Mouse (Mus musculus): ENCODE measurements around the gene Slit2. TPM values are rescaled to one million over a fixed set of nuclear protein-coding genes. Genes with fewer than 3 reads are reported as not detected.

The Slit2 gene
- polyA plus RNA-seq, 1 experiment from 2014 or later, result 38.9 TPM

DNA sequence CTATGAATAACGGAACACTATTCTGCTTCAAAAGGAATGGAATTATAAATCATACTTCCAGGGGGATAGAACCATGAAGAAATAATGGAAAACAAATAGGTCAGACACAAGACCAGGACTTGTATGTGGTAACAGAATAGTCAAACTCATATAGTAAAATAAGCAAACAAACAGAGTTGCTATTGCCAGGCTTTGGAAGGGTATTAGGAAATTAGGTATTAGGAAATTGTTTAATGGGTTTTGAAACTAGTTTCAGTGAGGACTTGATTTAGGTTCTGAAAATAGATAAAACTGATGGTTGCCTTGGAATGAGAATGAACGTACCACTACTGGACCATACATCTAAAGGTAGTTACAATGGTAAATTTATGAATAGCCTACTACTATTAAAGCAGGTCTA, 346.8 kb downstream of the Slit2 start:
- H3K27me3 ChIP-seq (ENCODE audit: control insufficient read depth, insufficient read depth, low read length), result peaks cover 41% of the 10 kb centered on the region
- no peak for ATAC-seq (ENCODE audit: low FRiP score)
- no peaks in the 10 kb centered on the region for H3K9me3 ChIP-seq (ENCODE audit: control insufficient read depth, low read length)
- H3K9ac ChIP-seq (ENCODE audit: low read length), result no peak overlapping the region
- DNase-seq (ENCODE audit: low spot score, missing footprints), result no peak
- H3K4me3 ChIP-seq (ENCODE audit: low read depth, low read length), result no peak overlapping the region
- H3K4me2 ChIP-seq, result no peak overlapping the region
- peaks cover 5% of the 10 kb centered on the region for H3K4me1 ChIP-seq (ENCODE audit: control insufficient read depth, insufficient read depth, low read length)
- WGBS, result 97% methylated on average over 2 of the region's 2 CpGs
- no peaks in the 10 kb centered on the region for H3K36me3 ChIP-seq (ENCODE audit: control insufficient read depth, insufficient read depth, low read length)
- H3K27ac ChIP-seq (ENCODE audit: low read depth, low read length), result no peak overlapping the region

DNA sequence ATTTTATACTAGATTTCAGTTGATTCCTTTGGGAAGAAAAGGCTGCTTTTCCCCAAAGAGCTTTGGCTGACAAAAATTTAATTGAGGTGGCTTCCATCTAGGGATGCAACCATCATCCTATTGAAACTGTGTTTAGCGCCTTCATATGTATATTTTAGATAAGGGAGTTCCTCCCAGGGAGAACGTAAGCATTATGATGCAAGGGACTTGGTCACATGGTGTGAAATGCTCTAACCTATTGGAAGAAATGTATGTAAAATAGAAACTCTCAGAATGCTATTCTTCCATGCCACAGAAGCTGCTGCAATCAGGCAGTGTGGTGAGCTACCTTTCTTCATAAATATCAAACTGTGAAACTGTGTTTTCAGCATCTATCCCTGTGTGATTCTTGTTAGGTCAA, 347.9 kb downstream of the Slit2 start:
- H3K4me3 ChIP-seq (ENCODE audit: low read depth, low read length), result no peak overlapping the region
- H3K36me3 ChIP-seq (ENCODE audit: control insufficient read depth, insufficient read depth, low read length), result no peaks in the 10 kb centered on the region
- H3K9ac ChIP-seq (ENCODE audit: low read length), result no peak overlapping the region
- ATAC-seq (ENCODE audit: low FRiP score) (no peak), DNase-seq (ENCODE audit: low spot score, missing footprints) (peak; percentile 66)
- no peak overlapping the region for H3K27ac ChIP-seq (ENCODE audit: low read depth, low read length)
- no peaks in the 10 kb centered on the region for H3K9me3 ChIP-seq (ENCODE audit: control insufficient read depth, low read length)
- no peak overlapping the region for H3K4me2 ChIP-seq
- H3K27me3 ChIP-seq (ENCODE audit: control insufficient read depth, insufficient read depth, low read length), result peaks cover 49% of the 10 kb centered on the region
- WGBS, result 88% methylated on average over 2 of the region's 2 CpGs
- peaks cover 5% of the 10 kb centered on the region for H3K4me1 ChIP-seq (ENCODE audit: control insufficient read depth, insufficient read depth, low read length)

DNA sequence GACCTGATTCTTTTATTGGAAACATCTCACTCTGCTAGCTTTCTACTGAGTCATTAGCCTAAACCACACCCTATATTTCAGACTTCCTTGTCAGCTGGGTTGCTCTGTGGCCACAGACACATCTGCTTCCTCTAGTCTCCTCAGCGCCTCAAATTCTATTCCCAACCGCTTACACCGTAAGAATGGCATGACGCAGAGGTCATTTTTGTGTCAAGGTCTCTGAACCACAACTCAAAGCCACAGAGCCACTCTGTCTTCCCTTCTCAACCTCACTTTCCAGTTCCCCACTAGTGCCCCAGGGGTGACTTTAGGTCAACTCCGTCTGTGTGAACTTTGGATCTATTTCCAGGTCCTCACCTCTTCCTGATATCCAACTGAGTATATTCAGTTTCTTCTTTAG, 348.5 kb downstream of the Slit2 start:
- 75% methylated on average over 5 of the region's 5 CpGs for WGBS
- H3K4me3 ChIP-seq (ENCODE audit: low read depth, low read length), result no peak overlapping the region
- H3K9ac ChIP-seq (ENCODE audit: low read length), result no peak overlapping the region
- H3K27ac ChIP-seq (ENCODE audit: low read depth, low read length), result no peak overlapping the region
- no peaks in the 10 kb centered on the region for H3K9me3 ChIP-seq (ENCODE audit: control insufficient read depth, low read length)
- H3K36me3 ChIP-seq (ENCODE audit: control insufficient read depth, insufficient read depth, low read length), result no peaks in the 10 kb centered on the region
- DNase-seq (ENCODE audit: low spot score, missing footprints), result peak; percentile 54
- H3K27me3 ChIP-seq (ENCODE audit: control insufficient read depth, insufficient read depth, low read length), result peaks cover 56% of the 10 kb centered on the region
- H3K4me1 ChIP-seq (ENCODE audit: control insufficient read depth, insufficient read depth, low read length), result peaks cover 5% of the 10 kb centered on the region
- no peak for ATAC-seq (ENCODE audit: low FRiP score)
- no peak overlapping the region for H3K4me2 ChIP-seq

DNA sequence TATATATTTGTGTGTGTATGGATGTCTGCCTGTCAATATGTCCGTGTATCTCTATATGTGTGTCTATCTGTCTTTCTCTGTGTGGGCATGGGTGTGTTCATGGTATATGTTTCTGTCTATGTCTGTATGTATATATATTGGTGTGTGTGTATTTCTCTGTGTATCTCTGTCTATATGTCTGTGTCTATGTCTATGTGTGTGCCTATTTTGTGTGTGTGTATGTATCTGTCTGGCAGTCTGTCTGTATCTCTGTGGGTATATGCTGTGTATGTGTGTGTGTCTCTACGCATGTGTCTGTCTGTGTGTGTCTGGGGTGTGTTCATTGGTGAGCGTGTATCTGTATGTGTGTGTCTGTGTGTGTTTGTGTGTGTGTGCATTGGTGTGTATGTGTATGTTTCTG, 350.5 kb downstream of the Slit2 start:
- Histone ChIP-seq H3K9me3 (ENCODE audit: control insufficient read depth, low read length) (no peaks in the 10 kb centered on the region), H3K4me3 (ENCODE audit: low read depth, low read length) (no peak overlapping the region), H3K27me3 (ENCODE audit: control insufficient read depth, insufficient read depth, low read length) (peaks cover 53% of the 10 kb centered on the region), H3K27ac (ENCODE audit: low read depth, low read length) (no peak overlapping the region), H3K4me2 (no peak overlapping the region), H3K36me3 (ENCODE audit: control insufficient read depth, insufficient read depth, low read length) (no peaks in the 10 kb centered on the region), H3K4me1 (ENCODE audit: control insufficient read depth, insufficient read depth, low read length) (peaks cover 5% of the 10 kb centered on the region), H3K9ac (ENCODE audit: low read length) (no peak overlapping the region)
- ATAC-seq (ENCODE audit: low FRiP score), result peak; percentile 35; the same call in 1 of the 2 replicates
- DNase-seq (ENCODE audit: low spot score, missing footprints), result peak; percentile 76
- WGBS, result 90% methylated on average over 3 of the region's 3 CpGs

DNA sequence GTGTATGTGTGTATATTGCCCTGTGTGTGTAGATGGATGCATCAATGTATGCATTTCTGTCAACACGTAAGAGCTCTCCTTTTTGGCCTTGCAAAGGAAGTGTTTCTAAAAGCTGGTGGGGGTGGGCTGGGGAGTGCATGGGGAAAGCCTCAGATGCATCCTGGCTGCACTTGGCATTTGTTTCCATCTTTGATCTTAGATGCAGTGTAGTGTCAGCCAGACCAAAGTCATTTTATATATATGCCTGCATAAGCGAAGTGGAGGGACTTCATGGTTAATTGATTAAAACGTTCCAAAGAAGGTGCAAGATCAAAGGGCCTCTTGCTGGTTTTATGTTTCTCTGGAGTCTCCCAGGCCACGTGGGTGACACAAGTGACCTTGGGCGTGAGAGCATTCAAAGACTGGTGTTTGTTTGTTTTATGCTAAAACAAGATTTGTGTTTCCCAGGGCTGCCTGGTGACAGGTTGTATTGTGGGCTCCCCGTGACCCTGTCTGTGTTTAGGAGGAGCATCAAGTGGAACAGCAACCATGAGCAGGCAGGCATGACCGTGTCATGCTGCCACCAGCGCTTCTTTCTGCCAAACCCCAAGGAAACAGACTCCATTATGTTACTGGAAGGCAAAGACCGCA, 351.1 kb downstream of the Slit2 start:
- no peak overlapping the region for H3K27ac ChIP-seq (ENCODE audit: low read depth, low read length)
- no peaks in the 10 kb centered on the region for H3K9me3 ChIP-seq (ENCODE audit: control insufficient read depth, low read length)
- peaks cover 5% of the 10 kb centered on the region for H3K4me1 ChIP-seq (ENCODE audit: control insufficient read depth, insufficient read depth, low read length)
- H3K36me3 ChIP-seq (ENCODE audit: control insufficient read depth, insufficient read depth, low read length), result no peaks in the 10 kb centered on the region
- ATAC-seq (ENCODE audit: low FRiP score) (peak; percentile 90), DNase-seq (ENCODE audit: low spot score, missing footprints) (peak; percentile 88)
- 14% methylated on average over 9 of the region's 9 CpGs for WGBS
- no peak overlapping the region for H3K4me2 ChIP-seq
- no peak overlapping the region for H3K9ac ChIP-seq (ENCODE audit: low read length)
- no peak overlapping the region for H3K4me3 ChIP-seq (ENCODE audit: low read depth, low read length)
- peaks cover 58% of the 10 kb centered on the region for H3K27me3 ChIP-seq (ENCODE audit: control insufficient read depth, insufficient read depth, low read length)

DNA sequence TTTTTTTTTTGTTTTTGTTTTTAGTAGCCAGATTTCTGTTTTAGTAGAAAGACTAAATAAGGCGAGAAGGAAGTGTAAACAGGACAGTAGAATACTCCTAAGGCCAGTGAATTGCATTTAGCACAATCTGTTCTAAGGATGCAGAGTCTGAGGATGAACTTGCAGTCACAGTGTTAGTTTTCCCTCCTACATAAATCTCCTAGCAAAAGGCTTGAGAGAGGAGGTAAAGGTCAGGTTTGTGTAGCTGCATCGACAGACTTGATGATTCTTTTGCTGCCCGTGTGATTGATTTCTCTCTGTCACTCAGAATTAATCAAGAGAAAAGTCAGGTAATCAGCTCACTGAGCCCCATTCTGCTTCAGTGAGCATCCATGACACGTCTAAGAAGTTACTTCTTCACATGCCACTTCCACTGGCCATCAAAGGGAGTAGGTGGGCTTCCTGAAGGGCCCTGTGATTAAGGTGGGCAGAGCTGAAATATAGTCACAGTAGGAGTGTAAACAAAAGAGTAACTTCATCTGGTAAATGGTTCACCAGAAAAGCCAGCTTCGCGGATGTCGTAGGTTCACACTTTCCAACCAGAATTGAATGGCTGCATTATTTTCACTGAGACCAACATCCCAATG, 358.0 kb downstream of the Slit2 start:
- Histone ChIP-seq H3K27ac (ENCODE audit: low read depth, low read length) (no peak overlapping the region), H3K9me3 (ENCODE audit: control insufficient read depth, low read length) (no peaks in the 10 kb centered on the region), H3K9ac (ENCODE audit: low read length) (no peak overlapping the region), H3K4me1 (ENCODE audit: control insufficient read depth, insufficient read depth, low read length) (no peaks in the 10 kb centered on the region), H3K4me3 (ENCODE audit: low read depth, low read length) (no peak overlapping the region), H3K4me2 (no peak overlapping the region), H3K36me3 (ENCODE audit: control insufficient read depth, insufficient read depth, low read length) (no peaks in the 10 kb centered on the region), H3K27me3 (ENCODE audit: control insufficient read depth, insufficient read depth, low read length) (peaks cover 32% of the 10 kb centered on the region)
- peak; percentile 77 for DNase-seq (ENCODE audit: low spot score, missing footprints)
- WGBS, result 50% methylated on average over 7 of the region's 7 CpGs
- no peak for ATAC-seq (ENCODE audit: low FRiP score)

DNA sequence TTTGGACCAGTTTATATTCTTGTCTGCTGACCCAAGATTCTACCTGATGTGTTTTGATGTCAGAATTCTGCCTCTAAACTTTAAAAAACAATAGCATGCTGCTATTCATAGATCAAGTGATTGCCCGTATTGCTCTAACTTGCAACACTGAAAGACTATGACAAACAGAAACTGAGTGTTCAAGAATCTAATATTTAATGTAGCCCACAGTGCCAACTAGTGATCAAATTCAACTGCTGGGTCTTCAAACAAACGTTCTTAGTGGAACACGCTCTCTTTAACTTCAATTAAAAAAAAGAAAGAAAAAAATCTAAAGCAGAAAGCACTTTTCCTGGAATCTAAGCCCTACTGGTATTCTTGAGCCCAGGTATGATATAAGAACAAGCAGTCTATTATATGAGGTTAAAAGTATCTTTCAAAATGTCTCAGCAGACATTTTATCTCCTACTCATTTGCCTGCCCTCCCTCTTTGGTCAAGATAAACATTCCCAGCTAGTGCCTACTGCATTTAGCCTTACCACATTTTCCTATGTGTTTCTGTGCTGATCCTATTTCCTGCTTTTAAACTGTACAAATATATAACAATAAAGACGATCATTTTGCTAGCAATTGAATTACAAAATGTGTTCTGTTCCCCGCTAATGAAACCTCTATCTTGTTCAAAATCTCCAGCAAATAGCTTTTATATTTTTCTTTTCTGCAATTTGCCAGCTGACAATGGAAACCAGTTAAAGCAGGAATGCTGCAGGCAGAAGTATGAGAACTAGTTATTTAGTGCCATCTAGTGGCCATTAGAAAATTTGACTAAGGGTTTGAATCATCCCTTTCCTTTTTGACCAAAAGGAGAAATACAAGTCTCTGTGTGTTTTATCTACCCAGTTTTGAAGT, 362.4 kb downstream of the Slit2 start:
- Histone ChIP-seq H3K9me3 (ENCODE audit: control insufficient read depth, low read length) (no peaks in the 10 kb centered on the region), H3K36me3 (ENCODE audit: control insufficient read depth, insufficient read depth, low read length) (no peaks in the 10 kb centered on the region), H3K9ac (ENCODE audit: low read length) (no peak overlapping the region), H3K27me3 (ENCODE audit: control insufficient read depth, insufficient read depth, low read length) (peaks cover 11% of the 10 kb centered on the region), H3K4me2 (no peak overlapping the region), H3K27ac (ENCODE audit: low read depth, low read length) (no peak overlapping the region), H3K4me1 (ENCODE audit: control insufficient read depth, insufficient read depth, low read length) (no peaks in the 10 kb centered on the region), H3K4me3 (ENCODE audit: low read depth, low read length) (no peak overlapping the region)
- WGBS, result 52% methylated on average over 5 of the region's 5 CpGs
- ATAC-seq (ENCODE audit: low FRiP score) (peak; percentile 76), DNase-seq (ENCODE audit: low spot score, missing footprints) (peak; percentile 90)

DNA sequence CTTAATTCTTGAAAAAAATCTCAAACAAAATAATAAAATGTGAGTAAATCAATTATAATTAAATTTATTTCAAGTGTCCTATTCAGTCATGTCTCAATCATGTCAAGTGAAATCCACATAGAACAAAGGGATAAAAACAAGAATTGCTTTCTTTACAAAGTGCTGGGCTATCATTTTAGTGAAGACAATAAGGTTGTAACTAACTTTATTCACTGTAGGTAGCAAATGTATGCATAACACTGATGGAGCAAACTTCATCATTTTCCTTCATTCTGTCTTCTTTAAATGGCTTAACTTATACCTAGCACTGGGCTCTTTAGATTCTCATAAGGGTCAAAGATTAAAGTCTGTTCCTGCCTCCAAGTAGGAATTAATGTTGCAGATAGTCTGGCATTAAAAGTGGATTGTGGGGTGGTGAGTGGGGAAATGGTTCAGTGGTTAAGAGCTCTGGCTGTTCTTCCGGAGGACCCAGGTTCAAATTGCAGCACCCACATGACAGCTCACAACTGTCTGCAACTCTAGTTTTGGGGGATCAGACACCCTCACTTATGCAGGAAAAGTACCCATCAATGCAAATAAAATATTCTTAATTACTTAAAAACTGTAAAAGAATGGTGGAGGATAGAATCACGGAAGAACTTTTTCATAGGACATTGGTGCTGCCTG, 363.2 kb downstream of the Slit2 start:
- 83% methylated on average over 2 of the region's 2 CpGs for WGBS
- peak; percentile 68 for DNase-seq (ENCODE audit: low spot score, missing footprints)
- Histone ChIP-seq H3K36me3 (ENCODE audit: control insufficient read depth, insufficient read depth, low read length) (no peaks in the 10 kb centered on the region), H3K4me2 (no peak overlapping the region), H3K9ac (ENCODE audit: low read length) (no peak overlapping the region), H3K27ac (ENCODE audit: low read depth, low read length) (no peak overlapping the region), H3K4me1 (ENCODE audit: control insufficient read depth, insufficient read depth, low read length) (no peaks in the 10 kb centered on the region), H3K27me3 (ENCODE audit: control insufficient read depth, insufficient read depth, low read length) (peaks cover 11% of the 10 kb centered on the region), H3K4me3 (ENCODE audit: low read depth, low read length) (no peak overlapping the region), H3K9me3 (ENCODE audit: control insufficient read depth, low read length) (no peaks in the 10 kb centered on the region)
- 0 out of 2 replicates have a peak, but pooled peaks have one; percentile 14 for ATAC-seq (ENCODE audit: low FRiP score)
